Mouse (Mus musculus): Measurements from ENCODE around the gene Iqca.

Iqca gene

DNA sequence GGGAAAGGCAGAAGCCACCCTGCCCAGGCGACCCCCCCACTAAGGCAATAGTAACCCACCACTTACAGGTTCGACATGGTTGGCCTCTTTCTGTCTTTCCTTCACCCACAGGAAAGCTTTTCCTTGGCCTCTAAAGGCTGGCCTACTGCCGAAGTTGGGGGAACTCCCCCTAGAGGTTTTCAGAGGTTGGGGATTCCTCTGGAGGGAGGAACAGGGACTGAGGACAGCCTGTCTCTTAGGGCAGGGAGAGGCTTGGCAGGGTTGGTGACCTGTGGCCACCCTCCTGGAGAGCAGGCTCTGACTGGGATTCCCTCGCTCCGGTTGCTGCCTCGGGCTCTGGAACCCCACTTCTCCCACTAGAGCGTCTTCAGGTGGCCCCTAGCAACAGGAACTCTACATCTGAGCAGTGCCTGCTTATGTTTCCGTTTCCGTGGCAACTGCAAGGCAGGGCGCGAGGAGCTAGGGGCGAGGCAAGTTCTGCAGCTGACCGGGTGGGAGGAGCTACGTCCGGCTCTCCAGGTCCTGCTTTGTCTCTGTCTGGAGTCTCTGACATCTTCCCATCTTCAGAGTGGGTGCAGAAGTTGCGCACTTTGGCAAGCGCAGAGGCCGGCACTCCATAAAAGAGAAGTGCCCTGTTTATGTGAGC is at the start of gene Iqca:
Gene Iqca (minus strand): TSS at position 303 of the 646 bp plus-strand sequence.
- DNase-seq = peak; percentile 61 to 76

DNA sequence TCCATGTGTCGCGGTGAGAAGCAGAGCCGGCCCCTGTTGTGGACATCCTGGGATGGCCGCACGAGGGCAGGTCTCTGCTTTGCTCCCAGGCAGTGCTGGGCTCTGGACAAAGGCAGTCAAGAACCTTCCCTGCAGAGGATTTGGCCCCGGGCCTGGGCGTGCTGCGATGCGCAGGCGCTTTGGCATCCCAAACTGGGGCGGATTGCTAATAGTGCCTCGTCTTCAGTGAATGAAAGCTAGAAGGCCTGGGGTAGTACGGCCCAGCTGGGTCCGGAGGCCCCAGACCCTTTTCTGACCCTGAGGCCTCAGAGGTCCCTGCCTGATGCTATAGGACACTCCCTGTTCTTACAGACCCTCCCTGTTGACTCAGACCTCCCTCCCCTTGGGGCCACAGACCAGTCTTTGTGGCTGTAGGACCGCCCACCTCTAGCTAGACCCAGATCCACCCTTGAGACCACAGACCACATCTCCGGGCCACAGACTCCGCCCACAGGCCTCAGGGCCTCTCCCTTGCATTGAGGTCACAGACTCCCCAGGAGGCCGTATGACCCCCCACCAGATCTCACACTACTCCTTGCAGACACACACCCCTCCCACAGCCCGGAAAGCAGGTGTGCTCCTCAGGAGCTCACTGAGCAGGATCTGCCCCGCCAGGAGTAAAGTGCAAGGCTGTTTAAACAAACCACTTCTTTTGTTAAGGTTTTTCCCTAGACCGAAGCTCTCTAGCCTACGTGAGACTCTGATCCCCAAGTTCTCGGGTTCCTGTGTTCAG is 49.2 kb upstream of the Iqca start:
- peak; percentile 96 to 97 for DNase-seq

DNA sequence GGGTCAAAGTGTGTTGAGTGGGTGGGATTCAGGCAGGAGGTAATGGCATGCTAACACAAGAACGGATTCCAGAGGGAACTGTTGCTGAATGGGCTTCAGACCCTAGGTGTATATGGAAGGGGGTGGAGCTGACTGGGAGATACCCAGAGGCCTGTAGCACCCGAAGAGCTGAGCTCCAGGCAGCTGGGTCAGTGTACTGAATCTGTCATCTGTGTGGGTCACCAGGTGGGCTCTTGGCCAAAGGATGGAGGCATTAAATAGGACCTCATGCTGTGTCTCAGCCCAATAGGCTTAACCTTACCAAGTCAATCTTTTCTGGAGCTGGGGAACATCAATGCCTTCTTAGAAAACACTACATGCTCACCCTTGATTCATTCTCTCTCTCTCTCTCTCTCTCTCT is 48.5 kb upstream of the Iqca start:
- no peak for DNase-seq

DNA sequence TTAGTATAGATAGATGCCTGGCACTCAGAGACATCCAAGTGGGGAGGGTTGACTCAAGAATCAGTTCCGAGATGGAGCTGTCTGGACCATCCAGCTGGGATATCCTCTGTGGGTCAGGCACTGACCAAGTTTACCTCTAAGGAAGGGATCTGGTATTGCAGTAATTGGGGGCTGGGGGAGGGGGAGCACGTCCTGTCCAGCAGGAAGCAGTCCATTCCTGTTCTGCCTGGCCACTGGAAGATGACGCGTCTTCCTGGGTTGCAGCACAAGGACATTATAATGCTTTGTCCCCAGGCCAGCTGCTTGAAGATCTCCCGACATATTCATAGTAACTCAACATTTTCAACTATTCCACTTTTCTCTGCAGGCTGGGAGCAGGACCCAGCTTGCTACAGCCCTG is 48.0 kb upstream of the Iqca start:
- DNase-seq = no peak

DNA sequence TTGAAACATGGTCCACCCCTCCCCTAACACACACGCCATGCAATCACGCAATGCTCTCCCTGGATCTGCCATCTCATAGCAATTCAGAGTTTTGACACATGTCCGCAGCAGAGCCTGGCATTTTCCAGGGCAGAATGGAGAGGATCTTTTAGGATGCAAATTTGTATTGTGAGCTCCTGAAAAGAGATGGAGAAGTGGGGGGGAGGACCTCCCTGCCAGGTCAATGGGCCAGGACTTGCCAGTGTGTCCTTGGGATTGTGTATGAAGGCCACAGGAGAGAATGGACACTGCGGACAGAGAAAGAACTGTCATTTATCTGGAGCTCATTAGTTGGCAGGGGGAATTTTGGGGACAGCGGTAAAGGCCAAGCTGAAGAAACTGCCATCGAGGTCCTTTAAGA is 35.8 kb upstream of the Iqca start:
- no peak for DNase-seq

DNA sequence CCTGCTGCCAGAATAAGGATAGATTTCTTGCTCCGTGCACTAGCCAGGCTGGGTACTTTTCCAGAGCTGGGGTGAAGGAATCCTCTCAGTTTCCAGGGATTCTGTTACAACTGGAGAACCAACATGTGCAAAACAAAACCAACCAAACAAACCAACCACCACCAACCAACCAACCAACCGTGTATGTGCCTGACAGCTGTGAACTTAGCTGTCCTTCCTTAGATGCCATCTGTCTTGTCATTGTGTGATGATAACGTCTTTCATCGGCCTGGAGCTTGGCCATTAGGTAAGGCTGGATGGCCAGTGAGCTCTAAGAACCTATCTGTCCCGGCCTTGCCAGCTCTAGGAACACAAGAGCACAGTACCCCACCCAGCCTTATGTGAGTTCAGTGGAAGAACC is 33.7 kb upstream of the Iqca start:
- no peak for DNase-seq

DNA sequence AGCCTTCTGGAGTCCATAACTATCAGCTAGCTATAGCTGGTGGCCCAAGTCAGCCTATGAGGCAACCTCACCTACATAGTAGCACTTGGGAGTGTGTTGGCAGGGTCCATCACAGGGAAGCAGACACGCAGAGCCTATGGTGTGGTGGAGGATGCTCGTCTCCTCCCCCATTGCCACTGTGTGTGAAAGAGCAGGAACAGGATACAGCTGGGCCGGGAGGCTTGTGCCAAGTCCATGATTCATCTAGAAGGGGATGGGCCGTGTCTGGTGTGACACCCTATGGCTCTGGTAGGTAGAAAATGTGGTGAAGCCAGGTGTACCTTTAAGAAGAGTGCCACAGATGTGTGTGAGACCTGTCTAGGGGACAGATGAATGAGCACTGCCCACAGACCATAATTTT is 33.0 kb upstream of the Iqca start:
- no peak for DNase-seq

DNA sequence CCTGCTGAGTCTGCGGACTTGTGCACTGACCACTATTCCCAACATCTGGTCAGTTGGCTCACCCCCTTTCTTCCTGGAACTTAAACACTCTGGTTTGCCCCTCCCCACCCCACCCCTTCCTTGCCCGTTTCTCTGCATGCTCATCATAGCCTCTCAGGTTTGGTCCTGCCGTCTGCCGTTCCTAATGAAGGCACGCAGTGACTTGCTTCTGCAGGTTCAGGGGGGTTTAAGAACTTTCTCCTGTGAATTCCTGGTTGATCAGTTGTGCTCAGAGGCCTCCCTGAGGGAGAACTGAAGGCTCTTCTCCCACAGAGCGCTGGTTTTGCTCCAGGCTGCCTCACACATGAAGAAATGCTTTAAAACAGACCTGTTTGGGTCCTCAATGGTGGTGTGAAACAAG is 30.4 kb upstream of the Iqca start:
- DNase-seq = no peak

DNA sequence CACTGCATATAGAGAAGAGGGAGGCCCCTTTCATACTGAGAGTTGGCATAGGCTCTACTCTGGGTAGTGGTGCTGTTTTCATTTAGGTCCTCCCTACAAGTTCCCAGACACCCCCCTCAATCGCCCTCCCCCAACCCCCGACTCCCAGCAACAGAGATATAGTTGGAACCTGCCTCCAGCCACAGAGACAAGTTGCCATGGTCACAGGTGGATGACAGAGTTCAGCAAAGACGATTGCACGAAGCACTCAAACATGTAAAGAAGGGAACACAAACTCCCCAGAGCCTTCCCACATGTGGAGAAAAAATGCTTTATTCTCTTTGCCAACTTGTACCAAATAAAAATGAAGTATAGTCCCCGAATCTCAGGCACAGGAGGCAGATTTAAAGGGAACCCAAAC is 29.3 kb upstream of the Iqca start:
- DNase-seq = no peak

DNA sequence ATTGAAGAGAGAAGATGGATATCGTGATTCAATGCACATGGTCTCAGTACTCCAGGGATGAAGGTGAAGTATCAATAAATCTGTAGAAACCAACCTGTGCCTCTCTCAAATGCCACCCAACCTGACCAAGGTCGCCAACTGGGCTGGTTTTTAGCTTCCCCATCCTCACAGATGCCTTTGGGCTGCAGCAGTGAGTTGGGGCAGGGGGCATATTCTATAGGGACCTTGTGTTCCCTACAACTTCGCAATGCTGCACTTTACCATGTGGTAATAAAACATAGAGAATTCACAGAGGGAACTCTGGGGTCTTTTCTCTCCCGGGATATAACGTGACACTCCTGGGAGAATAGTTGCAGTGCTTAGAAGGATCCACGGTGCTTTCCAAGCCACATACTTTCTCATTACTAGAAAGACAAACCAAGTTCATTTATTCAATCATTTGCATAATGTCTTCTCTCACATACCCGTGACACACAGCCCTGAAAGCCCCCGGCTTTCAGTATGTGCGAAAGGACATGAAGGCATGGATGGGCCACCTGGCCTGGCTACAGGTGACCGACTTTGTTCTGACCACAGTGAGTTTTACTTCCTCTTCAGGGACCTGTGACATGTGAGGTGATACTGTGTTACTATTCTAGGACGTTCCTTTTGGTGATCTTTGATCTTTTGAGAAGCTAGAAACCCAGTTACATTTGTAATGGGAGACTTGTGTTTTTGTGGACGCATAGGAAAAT is 27.9 kb upstream of the Iqca start:
- DNase-seq = no peak

DNA sequence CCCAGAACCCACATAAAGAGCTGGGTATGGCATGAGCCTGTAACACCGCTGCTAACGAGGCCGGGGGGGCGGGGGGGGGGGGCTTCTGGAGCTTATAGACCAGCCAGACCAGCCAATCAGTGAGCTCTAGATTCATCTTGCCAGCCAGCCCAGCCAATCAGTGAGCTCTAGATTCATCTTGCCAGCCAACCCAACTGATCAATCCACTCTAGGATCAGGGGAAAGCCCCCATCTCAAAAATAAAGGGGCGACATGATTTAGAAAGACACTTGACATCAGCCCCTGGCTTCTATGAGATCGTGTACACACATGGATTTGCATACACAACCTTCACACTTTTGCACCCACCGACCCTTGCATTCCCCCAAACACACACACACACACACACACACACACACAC is 27.3 kb upstream of the Iqca start:
- DNase-seq = no peak

DNA sequence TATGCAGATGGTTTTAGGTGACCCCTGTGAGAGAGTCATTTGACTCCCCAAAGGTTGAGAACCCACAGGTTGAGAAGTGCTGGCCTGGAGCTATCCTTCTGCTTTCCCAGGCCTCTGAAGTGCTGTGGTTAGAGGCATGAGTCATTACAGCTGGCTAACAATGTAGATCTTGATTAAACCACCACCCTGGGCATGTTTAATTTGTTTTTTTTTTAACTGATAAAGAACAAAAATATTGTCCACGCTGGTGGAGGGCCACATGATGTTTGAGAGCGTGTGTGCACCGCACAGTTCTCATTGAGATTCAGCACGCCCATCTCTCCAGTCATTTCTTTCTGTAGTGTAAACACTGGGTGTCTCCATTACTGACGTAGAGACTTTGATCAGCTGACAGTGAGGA is 24.8 kb upstream of the Iqca start:
- DNase-seq = no peak

DNA sequence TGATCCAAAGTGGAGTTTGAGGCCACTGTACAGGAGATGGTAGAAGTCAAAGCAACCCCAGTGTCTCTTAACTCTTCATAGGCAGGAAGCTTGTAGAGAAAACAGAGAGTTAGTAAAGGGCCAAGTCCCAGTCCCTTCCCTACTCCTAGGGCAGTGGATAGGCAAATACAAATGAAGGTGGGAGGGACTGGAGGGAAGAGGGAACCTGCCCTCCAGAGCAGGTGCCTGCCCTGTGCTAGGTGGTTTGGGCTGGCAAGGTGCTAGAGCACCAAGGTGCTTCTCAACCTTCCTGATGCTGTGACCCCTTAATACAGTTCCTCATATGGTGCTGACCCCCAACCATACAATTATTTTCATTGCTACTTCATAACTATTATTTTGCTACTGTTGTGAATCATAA is 24.4 kb upstream of the Iqca start:
- no peak for DNase-seq

DNA sequence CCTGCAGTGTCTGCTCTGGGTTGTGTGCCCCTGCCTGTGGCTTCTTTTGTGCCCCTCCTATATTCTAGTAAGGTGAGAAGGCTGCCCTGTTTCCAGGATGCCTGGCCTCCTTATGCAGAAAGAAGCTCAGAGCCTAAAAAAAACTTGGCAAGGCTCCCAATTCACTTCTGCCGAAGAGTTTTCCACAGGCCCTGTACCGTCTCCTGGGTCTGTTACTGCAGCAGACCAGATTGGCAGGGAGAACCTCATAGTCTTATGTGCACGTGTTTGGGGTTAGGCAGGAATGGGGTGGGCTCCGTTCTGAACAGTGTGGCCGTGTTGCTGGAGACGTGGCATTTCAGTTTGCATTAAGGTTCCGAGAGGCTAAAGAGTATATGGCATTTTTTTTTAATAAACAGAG is 23.0 kb upstream of the Iqca start:
- DNase-seq = peak in 1 of 2 experiments; percentile 17

DNA sequence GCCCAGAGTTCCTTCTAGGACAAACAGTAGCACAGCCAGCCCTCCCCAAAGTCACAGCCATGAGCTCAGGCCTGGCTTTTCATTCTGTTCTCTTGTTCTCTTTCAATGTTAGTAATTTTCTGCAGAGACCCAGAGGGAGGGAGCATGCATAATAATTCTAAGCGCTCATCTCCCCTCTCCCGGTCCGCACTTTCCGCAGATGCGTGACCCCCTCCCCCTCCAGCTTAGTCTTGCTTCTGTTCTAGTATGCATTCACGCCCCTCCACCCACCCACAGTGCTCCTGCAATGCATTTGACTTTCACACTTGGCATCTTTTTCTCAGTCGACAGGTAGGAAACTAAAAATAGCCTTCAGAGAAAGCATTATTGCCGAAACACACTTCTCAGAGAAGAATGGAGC is 21.1 kb upstream of the Iqca start:
- DNase-seq = no peak

DNA sequence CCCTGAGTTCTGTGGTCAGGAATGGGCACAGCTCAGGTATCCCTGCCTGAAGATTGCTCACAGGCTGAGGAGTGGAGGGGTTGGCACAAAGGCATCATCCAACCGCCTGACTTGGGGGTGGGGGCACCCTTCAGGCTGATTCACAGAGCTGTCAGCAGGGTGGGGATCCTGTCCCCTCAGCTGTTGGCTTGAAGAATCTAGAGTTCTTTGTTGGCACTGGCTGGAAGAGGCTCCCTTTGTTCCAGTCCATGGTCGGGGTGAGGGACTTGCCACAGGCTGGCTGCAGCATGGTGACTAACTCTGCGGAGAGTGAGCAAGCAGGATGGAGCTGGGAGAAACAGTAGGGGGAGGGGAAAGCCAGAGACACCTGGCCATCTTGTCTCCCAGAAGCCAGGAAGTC is 11.1 kb upstream of the Iqca start:
- peak in 1 of 2 experiments; percentile 8 for DNase-seq

DNA sequence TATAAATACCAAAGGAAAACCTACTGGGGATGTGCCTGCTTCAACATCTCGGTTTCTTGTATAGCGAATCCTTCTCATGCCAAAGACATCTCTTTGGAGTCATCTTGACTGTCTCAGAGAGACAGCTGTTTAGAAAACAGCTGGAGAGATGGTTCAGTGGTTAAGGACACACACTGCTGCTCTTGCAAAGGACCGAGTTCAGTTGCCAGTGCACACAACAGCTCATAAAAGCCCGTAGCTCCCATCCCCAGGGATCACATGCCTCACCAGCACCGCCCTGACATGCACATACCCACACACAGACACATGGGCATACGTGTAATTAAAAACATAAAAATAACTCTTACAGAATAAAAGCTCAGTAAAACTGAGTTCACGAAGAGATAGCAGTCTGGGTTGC is 10.0 kb upstream of the Iqca start:
- DNase-seq = no peak

DNA sequence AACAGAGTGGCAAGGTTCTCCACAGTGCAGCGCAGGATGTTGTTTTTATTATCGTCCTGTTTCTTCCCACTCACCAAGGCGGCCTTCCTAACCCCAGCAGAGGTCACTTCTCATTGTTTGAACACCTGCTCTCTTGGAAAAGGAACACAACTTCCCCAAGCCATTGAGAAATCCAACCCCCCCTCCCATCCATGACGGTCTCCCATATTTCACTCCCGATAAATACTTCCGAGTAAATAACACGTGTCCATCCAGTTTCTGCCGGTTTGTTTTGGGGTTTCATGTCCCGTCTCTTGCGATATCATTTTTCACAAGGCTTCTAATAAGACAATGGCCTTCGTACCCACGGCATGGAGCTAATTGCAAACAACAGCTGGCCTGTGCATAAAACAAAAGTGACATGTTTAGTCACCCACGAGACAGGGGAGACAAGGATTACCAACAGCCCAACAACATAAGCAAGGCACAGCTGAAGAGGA is 9.2 kb upstream of the Iqca start:
- DNase-seq = no peak

DNA sequence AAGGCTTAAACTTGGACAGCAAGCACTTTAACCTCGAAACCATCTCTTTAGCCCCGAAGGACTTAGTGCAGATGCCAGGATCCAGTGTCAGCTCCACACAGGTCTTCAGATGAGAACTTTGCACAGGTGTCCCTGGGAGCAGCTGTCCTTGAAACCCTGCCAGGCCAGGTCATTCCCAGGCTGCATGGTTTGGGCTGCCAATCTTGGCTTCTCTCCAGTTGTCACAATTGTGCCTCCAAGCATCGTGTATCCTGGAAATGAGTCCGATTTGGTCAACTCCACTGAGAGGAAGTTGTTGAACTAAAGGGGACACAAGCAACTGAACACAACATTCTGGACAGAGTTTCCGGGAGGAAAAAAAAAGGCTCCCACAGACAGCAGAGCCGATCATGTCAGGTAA is 8.4 kb upstream of the Iqca start:
- peak; percentile 21 to 40 for DNase-seq

DNA sequence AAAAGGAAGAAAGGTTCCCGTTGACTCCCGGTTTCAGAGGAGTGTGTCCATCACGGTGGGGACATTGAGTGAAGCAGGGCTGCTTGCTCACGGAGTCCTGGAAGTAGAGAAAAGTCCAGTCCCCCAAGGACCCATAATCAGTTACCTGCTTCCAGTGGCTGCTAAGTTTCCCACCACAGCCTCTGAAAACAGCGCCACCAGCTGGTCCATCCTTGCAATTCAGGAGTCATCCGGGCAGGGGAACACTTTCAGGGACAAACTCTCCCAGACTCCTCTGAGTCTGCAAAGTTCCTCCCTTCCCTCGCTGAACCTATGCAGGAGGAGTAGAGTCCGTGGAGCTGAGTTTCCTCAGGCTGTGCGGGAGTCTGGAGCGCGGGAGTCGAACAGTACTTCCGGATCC is 6.7 kb upstream of the Iqca start:
- peak; percentile 23 to 29 for DNase-seq

DNA sequence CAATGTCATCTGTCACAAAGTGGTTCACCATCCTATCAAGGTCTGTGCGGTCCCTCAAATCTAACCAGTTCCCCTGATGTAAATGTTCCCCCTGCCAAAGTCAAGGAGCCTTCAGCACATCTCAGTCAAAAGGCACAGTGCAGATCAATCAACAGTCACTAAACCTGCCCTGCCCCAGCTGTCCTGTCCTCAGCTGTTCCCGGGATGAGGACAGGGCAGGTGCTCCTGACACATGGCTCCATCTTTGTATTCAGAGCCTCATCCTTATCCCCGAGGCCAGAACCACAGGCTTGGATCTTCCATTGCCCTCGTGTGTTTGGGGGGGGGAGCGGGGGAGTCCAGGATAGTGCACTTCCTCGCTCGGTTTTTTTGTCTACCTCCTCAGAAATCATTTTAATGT is 3.4 kb upstream of the Iqca start:
- DNase-seq = no peak

DNA sequence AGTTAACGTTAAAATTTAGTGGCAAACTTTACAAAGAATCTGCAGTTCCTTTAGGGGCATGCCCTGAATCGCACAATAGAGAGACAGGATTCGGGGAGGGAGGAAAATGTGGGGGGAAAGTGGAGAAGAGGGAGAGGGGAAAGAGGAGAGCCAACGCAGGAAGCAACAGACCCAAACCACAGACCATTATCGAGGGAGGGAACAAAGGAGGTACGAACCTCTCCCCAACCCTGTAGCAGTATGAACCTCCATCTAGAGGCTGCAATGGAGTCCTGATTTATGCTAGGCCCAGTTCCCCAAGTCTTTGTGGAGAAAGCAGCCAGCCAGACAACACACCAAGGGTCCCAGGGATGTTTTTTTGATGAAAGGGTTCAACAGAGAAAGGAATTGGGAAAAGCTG is 586 bp upstream of the Iqca start:
- no peak for DNase-seq

DNA sequence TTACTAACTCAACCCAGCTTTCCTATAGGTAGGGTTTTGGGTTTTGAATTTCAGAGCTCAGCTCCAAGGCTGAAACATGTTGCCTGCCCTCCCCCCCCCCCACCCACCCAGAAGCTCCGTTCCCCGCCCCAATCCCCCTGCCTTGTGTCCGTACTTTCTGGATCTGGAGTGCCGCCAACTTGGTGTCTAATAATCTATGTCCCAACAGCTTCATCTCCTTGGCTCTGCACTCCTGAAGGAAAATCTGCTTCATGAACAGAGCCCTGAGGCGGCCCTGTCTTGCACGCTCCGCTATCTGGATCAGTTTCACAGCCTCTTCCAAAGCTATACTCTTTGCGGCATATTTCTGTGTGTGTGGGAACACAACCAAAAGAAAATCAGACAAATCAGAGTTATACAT is 13.5 kb downstream of the Iqca start:
- DNase-seq = peak; percentile 25 to 34

DNA sequence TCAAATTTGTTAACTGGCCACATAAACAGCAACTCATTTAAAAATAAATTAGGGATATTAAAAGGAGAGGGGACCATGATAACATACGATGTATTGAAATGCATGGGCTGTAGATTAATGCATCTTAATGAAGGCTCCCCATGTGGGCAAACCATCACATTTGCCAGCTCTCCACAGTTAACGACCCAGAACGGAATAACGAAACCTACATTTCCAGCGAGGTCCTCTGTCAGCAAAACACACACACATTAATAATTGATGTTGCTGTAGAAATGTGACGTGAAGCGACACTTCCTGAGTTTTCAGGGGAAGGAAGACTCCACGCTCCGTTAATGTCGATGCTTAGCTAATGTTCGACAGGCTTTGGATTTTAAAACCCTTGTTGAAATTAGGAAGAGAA is 20.8 kb downstream of the Iqca start:
- DNase-seq = no peak

All from cerebellum, postnatal 10 days (tissue).